Mouse (Mus musculus) large intestine, adult 2 months (tissue): ENCODE data around the gene Hdgfl2. TPM values are rescaled to one million over a fixed set of nuclear protein-coding genes. Genes with fewer than 3 reads are reported as not detected.
"Not testable (repeated sequence)": the region's sequence is repeated elsewhere in the genome, so short reads cannot be mapped to it uniquely, and the experiment has no call there.

Experiments
- DNase-seq: peaks from one replicate; pipeline ENCODE4 v3.0.0-alpha.2; 2012; ENCODE audit warnings: low read depth, low spot score
- WGBS: fragments of 180-500 bp; shearing (Covaris S2); methylation state at CpG from one replicate; pipeline ENCODE4 v1.1.7; 2018; 5-methylcytosine and 5-hydroxymethylcytosine counted together
- polyA plus RNA-seq: library from polyadenylated mRNA; depleted of rRNA; stranded (reverse); fragments of >200 nt; gene quantifications from 2 replicates; pipeline ENCODE4 v1.2.3, GENCODE M21; 2012

Hdgfl2 gene
- polyA plus RNA-seq, 1 experiment, result 22.2 TPM

- no peak for DNase-seq
- 92% methylated on average over 3 of the region's 3 CpGs for WGBS
Measured at GRCm38 (mm10) chr17:56100811-56101210, 21.4 kb downstream of the Hdgfl2 start.

- WGBS, result 90% methylated on average over 5 of the region's 5 CpGs
- DNase-seq, result no peak
Measured at GRCm38 (mm10) chr17:56102158-56102557, 22.7 kb downstream of the Hdgfl2 start.

DNA sequence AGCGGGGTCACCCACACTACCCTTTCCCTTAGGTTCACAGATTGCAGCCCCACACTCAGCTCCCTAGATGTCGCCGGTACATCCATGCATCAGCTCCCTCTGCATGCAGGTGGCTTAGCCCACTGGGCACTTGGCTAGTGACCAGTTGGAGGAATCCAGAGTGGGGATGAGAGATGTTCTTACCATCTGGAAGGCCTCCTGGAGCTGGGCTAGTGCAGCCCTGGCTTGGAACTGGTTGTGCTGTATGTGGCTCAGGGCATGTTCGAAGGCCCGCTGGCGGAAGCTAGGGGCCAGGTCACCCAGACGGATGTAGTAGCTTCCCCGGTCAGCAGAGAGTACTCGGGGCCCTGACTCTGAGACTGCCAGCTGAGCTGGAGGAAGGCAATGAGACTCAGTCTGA lies 23.5 kb downstream of the Hdgfl2 start:
- DNase-seq, result no peak
- 94% methylated on average over 9 of the region's 9 CpGs for WGBS

- no peak for DNase-seq
- 96% methylated on average over 8 of the region's 8 CpGs for whole genome bisulfite sequencing
Measured at GRCm38 (mm10) chr17:56103465-56104285, 24.2 kb downstream of the Hdgfl2 start.

GRCm38 (mm10) chr17:56104821-56105220 lies 25.4 kb downstream of the Hdgfl2 start:
- 93% methylated on average over 2 of the region's 5 CpGs for WGBS
- DNase-seq, result not testable (repeated sequence)

DNA sequence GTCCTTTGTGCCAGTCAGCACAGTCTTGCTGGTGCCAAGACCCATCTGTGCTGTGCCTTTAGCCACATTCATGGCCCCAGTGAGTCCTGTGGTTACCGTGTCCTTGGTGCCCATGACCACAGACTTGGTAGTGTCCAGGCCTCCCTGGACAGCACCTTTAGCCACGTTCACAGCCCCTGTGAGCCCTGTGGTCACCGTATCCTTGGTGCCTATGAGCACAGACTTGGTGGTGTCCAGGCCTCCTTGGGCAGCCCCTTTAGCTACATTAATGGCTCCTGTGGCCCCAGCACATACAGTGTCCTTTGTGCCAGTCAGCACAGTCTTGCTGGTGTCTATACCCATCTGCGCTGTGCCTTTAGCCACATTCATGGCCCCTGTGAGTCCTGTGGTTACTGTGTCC lies 27.0 kb downstream of the Hdgfl2 start:
- WGBS, result 93% methylated on average over 4 of the region's 4 CpGs
- DNase-seq, result not testable (repeated sequence)

DNA sequence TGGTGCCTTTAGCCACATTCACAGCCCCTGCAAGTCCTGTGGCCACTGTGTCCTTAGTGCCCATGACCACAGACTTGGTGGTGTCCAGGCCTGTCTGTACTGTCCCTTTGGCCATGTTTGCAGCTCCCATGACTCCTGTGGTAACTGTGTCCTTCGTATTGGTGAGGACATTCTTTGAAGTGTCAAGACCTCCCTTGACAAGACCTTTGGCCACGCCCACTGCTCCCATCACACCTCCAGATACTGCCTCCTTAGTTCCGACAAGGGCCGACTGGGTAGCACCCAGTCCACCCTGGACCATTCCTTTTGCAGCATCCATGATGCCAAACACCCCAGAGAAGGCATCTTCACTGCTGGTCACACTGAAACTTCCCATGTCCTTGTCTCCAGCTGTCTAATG lies 27.5 kb downstream of the Hdgfl2 start:
- DNase-seq, result no peak
- 74% methylated on average over 4 of the region's 4 CpGs for WGBS

- DNase-seq, result no peak
- 67% methylated on average over 2 of the region's 2 CpGs for WGBS
Measured at GRCm38 (mm10) chr17:56107736-56108135, 28.3 kb downstream of the Hdgfl2 start.

GRCm38 (mm10) chr17:56108334-56109044 lies 29.1 kb downstream of the Hdgfl2 start:
- 74% methylated on average over 6 of the region's 6 CpGs for WGBS
- no peak for DNase-seq

GRCm38 (mm10) chr17:56109219-56110051 lies 30.0 kb downstream of the Hdgfl2 start, which contains the start of gene Plin4:
Gene Plin4 (minus strand): TSS chr17:56109803.
- DNase-seq, result no peak
- 43% methylated on average over 10 of the region's 10 CpGs for WGBS

DNA sequence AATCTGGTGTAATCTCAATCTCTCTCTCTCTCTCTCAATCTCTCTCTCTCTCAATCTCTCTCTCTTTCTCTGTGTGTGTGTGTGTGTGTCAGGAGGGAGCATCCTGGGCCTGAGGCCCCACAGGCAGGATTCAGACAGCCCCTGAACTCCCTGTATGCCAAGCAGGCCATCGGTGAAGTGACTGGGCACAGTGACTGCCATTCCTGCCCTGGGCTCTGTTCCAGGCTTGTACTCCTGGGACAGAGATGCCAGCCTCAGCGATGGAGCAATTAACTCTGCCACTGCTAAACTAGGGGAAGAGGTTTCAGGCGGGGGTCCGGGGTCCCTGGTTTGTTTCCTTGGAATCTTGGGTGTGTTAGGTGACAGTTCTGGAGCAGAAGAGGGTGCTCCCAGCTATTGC lies 31.1 kb downstream of the Hdgfl2 start:
- WGBS, result 66% methylated on average over 4 of the region's 4 CpGs
- DNase-seq, result no peak

GRCm38 (mm10) chr17:56111021-56111420 lies 31.6 kb downstream of the Hdgfl2 start:
- WGBS, result 72% methylated on average over 1 of the region's 1 CpGs
- no peak for DNase-seq

- peak; percentile 40 for DNase-seq
- WGBS, result 50% methylated on average over 5 of the region's 5 CpGs
Measured at GRCm38 (mm10) chr17:56111864-56112263, 32.4 kb downstream of the Hdgfl2 start.

GRCm38 (mm10) chr17:56112743-56113142 lies 33.3 kb downstream of the Hdgfl2 start:
- DNase-seq, result no peak
- 86% methylated on average over 3 of the region's 3 CpGs for WGBS

- 69% methylated on average over 10 of the region's 10 CpGs for WGBS
- no peak for DNase-seq
Measured at GRCm38 (mm10) chr17:56116193-56116592, 36.8 kb downstream of the Hdgfl2 start.

GRCm38 (mm10) chr17:56117251-56117710 lies 37.8 kb downstream of the Hdgfl2 start, which contains the start of gene Plin5:
Gene Plin5 (minus strand): TSS chr17:56117596.
- no peak for DNase-seq
- 1% methylated on average over 27 of the region's 27 CpGs for WGBS

DNA sequence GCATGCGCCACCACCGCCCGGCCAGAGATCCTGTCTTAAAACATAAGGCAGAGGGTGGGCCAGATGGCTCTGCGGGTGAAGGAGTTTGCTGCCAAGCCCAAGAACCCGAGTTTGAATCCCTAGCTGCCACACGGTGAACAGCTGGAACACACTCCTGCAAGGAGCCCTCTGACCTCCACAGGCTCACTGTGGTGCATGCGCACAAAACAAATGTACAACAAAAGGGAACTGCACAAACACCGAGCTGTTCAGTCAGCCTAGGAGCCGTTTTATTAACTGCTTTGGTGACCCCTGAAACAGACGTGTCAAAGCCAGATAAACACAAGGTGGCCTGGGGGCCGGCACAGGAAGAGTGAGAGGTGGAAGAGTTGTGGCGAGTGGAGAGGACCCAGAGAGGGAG lies 40.0 kb downstream of the Hdgfl2 start:
- WGBS, result 36% methylated on average over 12 of the region's 12 CpGs
- no peak for DNase-seq

GRCm38 (mm10) chr17:56119981-56120880 lies 40.8 kb downstream of the Hdgfl2 start:
- 4% methylated on average over 66 of the region's 66 CpGs for WGBS
- no peak for DNase-seq

GRCm38 (mm10) chr17:56121826-56122225 lies 42.4 kb downstream of the Hdgfl2 start, which contains the start of gene Lrg1:
Gene Lrg1 (minus strand): TSS chr17:56122001.
- WGBS, result 21% methylated on average over 2 of the region's 2 CpGs
- no peak for DNase-seq
